Mouse (Mus musculus) forebrain, embryonic 11.5 days (tissue): ENCODE results near the gene Zfp335. TPM values are rescaled to one million over a fixed set of nuclear protein-coding genes. Genes with fewer than 3 reads are reported as not detected.

Experiments
- ATAC-seq: fragments of 200-750 bp; cut with Nextera tagmentation; replicated peaks from 2 replicates; pipeline ENCODE4 v1.8.0; 2017; ENCODE audit warnings: moderate TSS enrichment; ENCODE audit not compliant: low FRiP score
- DNase-seq: peaks from one replicate; pipeline ENCODE4 v3.0.0-alpha.2; 2017; ENCODE audit warnings: low spot score
- H3K27ac ChIP-seq: fragments of 300-500 bp; sonication (generic); 2 replicates; pipeline ENCODE4 v1.5.1; 2014; ENCODE audit warnings: low read depth, low read length
- H3K27me3 ChIP-seq: fragments of 300-500 bp; sonication (generic); 2 replicates; pipeline ENCODE4 v1.6.1; 2014; ENCODE audit warnings: mild to moderate bottlenecking, low read length, mixed read lengths; ENCODE audit not compliant: control insufficient read depth, insufficient read depth
- H3K36me3 ChIP-seq: fragments of 300-500 bp; sonication (generic); 2 replicates; pipeline ENCODE4 v1.6.1; 2014; ENCODE audit warnings: mild to moderate bottlenecking, low read length, moderate library complexity, mixed read lengths; ENCODE audit not compliant: control insufficient read depth, insufficient read depth
- H3K4me1 ChIP-seq: fragments of 300-500 bp; sonication (generic); replicated peaks from 2 replicates; pipeline ENCODE4 v1.6.1; 2014; ENCODE audit warnings: low read length, mixed read lengths; ENCODE audit not compliant: control insufficient read depth, insufficient read depth
- H3K4me2 ChIP-seq: fragments of 300-500 bp; sonication (generic); 2 replicates; pipeline ENCODE4 v1.6.1; 2014; ENCODE audit warnings: low read depth, mild to moderate bottlenecking, low read length, moderate library complexity, mixed read lengths; ENCODE audit not compliant: severe bottlenecking
- H3K4me3 ChIP-seq: fragments of 300-500 bp; sonication (generic); 2 replicates; pipeline ENCODE4 v1.5.1; 2014; ENCODE audit warnings: low read depth, low read length
- H3K9ac ChIP-seq: fragments of 300-500 bp; sonication (generic); 2 replicates; pipeline ENCODE4 v1.6.1; 2014; ENCODE audit warnings: low read length
- H3K9me3 ChIP-seq: fragments of 300-500 bp; sonication (generic); 2 replicates; pipeline ENCODE4 v1.6.1; 2016; ENCODE audit warnings: low read length, mixed read lengths; ENCODE audit not compliant: control insufficient read depth
- WGBS: fragments of 180-500 bp; shearing (Covaris S2); extraction: QIAGEN DNeasy Blood & Tissue Kit; methylation state at CpG from one replicate; pipeline ENCODE4 v1.1.7; 2014; 5-methylcytosine and 5-hydroxymethylcytosine counted together
- polyA plus RNA-seq: library from polyadenylated mRNA; unstranded; fragments of >200 nt; fragmentation: Nextera tagmentation; extraction: Ambion mirVana; gene quantifications from 2 replicates; pipeline ENCODE4 v1.2.1, GENCODE M21; 2014

The Zfp335 gene
- polyA plus RNA-seq, 1 experiment from 2014 or later = 18.0 TPM

- Histone ChIP-seq H3K9ac (no peak overlapping the region), H3K4me1 (0 out of 2 replicates have a peak, but pooled peaks cover 2% of the 10 kb centered on the region), H3K36me3 (no peaks in the 10 kb centered on the region; the same call in 1 of the 2 replicates), H3K27ac (no peak overlapping the region), H3K27me3 (no peaks in the 10 kb centered on the region), H3K4me3 (no peak overlapping the region), H3K9me3 (no peaks in the 10 kb centered on the region), H3K4me2 (no peak overlapping the region)
- 90% methylated on average over 5 of the region's 5 CpGs for WGBS
- ATAC-seq (no peak), DNase-seq (no peak)
Measured at GRCm38 (mm10) chr2:164916820-164917219, 5.3 kb upstream of the Zfp335 start.

- no peaks in the 10 kb centered on the region for H3K9me3 ChIP-seq
- H3K27me3 ChIP-seq = no peaks in the 10 kb centered on the region
- H3K27ac ChIP-seq = no peak overlapping the region
- DNase-seq (no peak), ATAC-seq (no peak)
- no peak overlapping the region for H3K4me3 ChIP-seq
- H3K9ac ChIP-seq = no peak overlapping the region
- no peak overlapping the region for H3K4me2 ChIP-seq
- peaks cover 6% of the 10 kb centered on the region for H3K36me3 ChIP-seq
- 98% methylated on average over 2 of the region's 2 CpGs for WGBS
- peaks cover 11% of the 10 kb centered on the region; the same call in 1 of the 2 replicates for H3K4me1 ChIP-seq
Measured at GRCm38 (mm10) chr2:164913428-164913786, 1.9 kb upstream of the Zfp335 start.

- Histone ChIP-seq H3K27ac (no peak overlapping the region), H3K4me3 (no peak overlapping the region; the same call in 1 of the 2 replicates), H3K9ac (no peak overlapping the region), H3K36me3 (peaks cover 11% of the 10 kb centered on the region), H3K4me2 (no peak overlapping the region), H3K27me3 (no peaks in the 10 kb centered on the region), H3K9me3 (no peaks in the 10 kb centered on the region), H3K4me1 (peaks cover 11% of the 10 kb centered on the region; the same call in 1 of the 2 replicates)
- no peak for DNase-seq
- ATAC-seq = no peak
- WGBS = 97% methylated on average over 9 of the region's 9 CpGs
Measured at GRCm38 (mm10) chr2:164912749-164913427, 1.3 kb upstream of the Zfp335 start.

GRCm38 (mm10) chr2:164912151-164912550 lies 594 bp upstream of the Zfp335 start:
- Histone ChIP-seq H3K9me3 (no peaks in the 10 kb centered on the region), H3K4me2 (peak overlapping the region; percentile 91), H3K9ac (peak overlapping the region; percentile 96), H3K27ac (no peak overlapping the region; the same call in 1 of the 2 replicates), H3K4me1 (peaks cover 9% of the 10 kb centered on the region; the same call in 1 of the 2 replicates), H3K4me3 (peak overlapping the region; percentile 54), H3K27me3 (no peaks in the 10 kb centered on the region), H3K36me3 (peaks cover 18% of the 10 kb centered on the region)
- peak; percentile 62 for DNase-seq
- peak; percentile 35 for ATAC-seq
- 21% methylated on average over 12 of the region's 12 CpGs for WGBS

GRCm38 (mm10) chr2:164910360-164911061 lies 1.0 kb downstream of the Zfp335 start:
- 7% methylated on average over 37 of the region's 37 CpGs for WGBS
- ATAC-seq (peak; percentile 21), DNase-seq (no peak)

GRCm38 (mm10) chr2:164909542-164909941 lies 2.0 kb downstream of the Zfp335 start:
- DNase-seq (no peak), ATAC-seq (no peak)
- WGBS = 86% methylated on average over 1 of the region's 1 CpGs
- Histone ChIP-seq H3K9ac (no peak overlapping the region; the same call in 1 of the 2 replicates), H3K36me3 (peaks cover 33% of the 10 kb centered on the region), H3K27me3 (no peaks in the 10 kb centered on the region), H3K4me1 (peaks cover 9% of the 10 kb centered on the region; the same call in 1 of the 2 replicates), H3K9me3 (peaks cover 6% of the 10 kb centered on the region; the same call in 1 of the 2 replicates), H3K4me2 (peak overlapping the region; percentile 91; the same call in 1 of the 2 replicates), H3K27ac (no peak overlapping the region; the same call in 1 of the 2 replicates), H3K4me3 (peak overlapping the region; percentile 54)

More at GRCm38 (mm10) chr2:164910360-164911061, 1.0 kb downstream of the Zfp335 start:
- Histone ChIP-seq H3K27me3 (no peaks in the 10 kb centered on the region), H3K4me3 (peak overlapping the region; percentile 54), H3K27ac (peak overlapping the region; percentile 95; the same call in 1 of the 2 replicates), H3K4me1 (peaks cover 9% of the 10 kb centered on the region; the same call in 1 of the 2 replicates), H3K9me3 (peaks cover 6% of the 10 kb centered on the region; the same call in 1 of the 2 replicates), H3K9ac (peak overlapping the region; percentile 96), H3K4me2 (peak overlapping the region; percentile 91), H3K36me3 (peaks cover 33% of the 10 kb centered on the region)

GRCm38 (mm10) chr2:164909100-164909499 lies 2.5 kb downstream of the Zfp335 start:
- H3K4me3 ChIP-seq = no peak overlapping the region
- H3K4me2 ChIP-seq = no peak overlapping the region
- no peak overlapping the region for H3K27ac ChIP-seq
- H3K4me1 ChIP-seq = peaks cover 9% of the 10 kb centered on the region; the same call in 1 of the 2 replicates
- H3K9me3 ChIP-seq = peaks cover 6% of the 10 kb centered on the region; the same call in 1 of the 2 replicates
- no peaks in the 10 kb centered on the region for H3K27me3 ChIP-seq
- peaks cover 33% of the 10 kb centered on the region for H3K36me3 ChIP-seq
- 94% methylated on average over 3 of the region's 3 CpGs for WGBS
- ATAC-seq (no peak), DNase-seq (no peak)
- H3K9ac ChIP-seq = no peak overlapping the region

GRCm38 (mm10) chr2:164908011-164908410 lies 3.5 kb downstream of the Zfp335 start:
- no peak for ATAC-seq
- 96% methylated on average over 5 of the region's 5 CpGs for WGBS

More at GRCm38 (mm10) chr2:164908011-164908410, 3.5 kb downstream of the Zfp335 start:
- H3K4me2 ChIP-seq = no peak overlapping the region
- DNase-seq = no peak
- H3K9me3 ChIP-seq = peaks cover 6% of the 10 kb centered on the region; the same call in 1 of the 2 replicates
- no peak overlapping the region for H3K4me3 ChIP-seq
- peaks cover 33% of the 10 kb centered on the region for H3K36me3 ChIP-seq
- H3K9ac ChIP-seq = no peak overlapping the region
- H3K27ac ChIP-seq = no peak overlapping the region
- H3K27me3 ChIP-seq = no peaks in the 10 kb centered on the region
- peaks cover 9% of the 10 kb centered on the region; the same call in 1 of the 2 replicates for H3K4me1 ChIP-seq
